In genomic region chr8:106185628-106186270, GRCm38 (mm10) we compare ENCODE assay signal across 9 mouse cellular contexts. TPM values are rescaled to one million over a fixed set of nuclear protein-coding genes. Genes with fewer than 3 reads are reported as not detected.
DNase-seq lines count a peak whose midpoint lies in the region; ATAC-seq and TF ChIP-seq lines count a peak whose summit lies in the region.
"Had no signal": no experiment of that assay in that cellular context is flagged by ENCODE, and none has a peak within 500 bp of the region (broad histone marks: within the 10 kb centered on the region; RNA-seq: fewer than 3 reads in every experiment).

No protein-coding gene starts in this region.

- no peaks in the 10 kb centered on the region for H3K27me3 ChIP-seq in kidney, embryonic 16.5 days (ENCODE audit: insufficient read depth, low read length)
- H3K27me3 ChIP-seq: embryonic facial prominence, embryonic 15.5 days had no signal

- no peaks in the 10 kb centered on the region for H3K9me3 ChIP-seq in kidney, embryonic 16.5 days (ENCODE audit: low read length)
- H3K9me3 ChIP-seq: embryonic facial prominence, embryonic 15.5 days; liver, embryonic 15.5 days had no signal

- no peak overlapping the region for H3K27ac ChIP-seq in kidney, embryonic 16.5 days (ENCODE audit: low read length)
- peak overlapping the region; percentile 66 for H3K27ac ChIP-seq in embryonic fibroblast, embryonic 13.5 days (ENCODE audit: insufficient read depth, low read length)
- H3K27ac ChIP-seq: embryonic facial prominence, embryonic 15.5 days; liver, embryonic 15.5 days had no signal

- no peak for TF ChIP-seq CTCF in brain, embryonic 14.5 days (IDR thresholded peaks at IDR 0.05; ENCODE audit: borderline replicate concordance, extremely low read depth, insufficient read depth, insufficient read length)
- TF ChIP-seq CTCF in embryonic fibroblast, embryonic 13.5 days (IDR thresholded peaks at IDR 0.05; ENCODE audit: borderline replicate concordance, insufficient read depth, low read length) = no peak

- WGBS in kidney, embryonic 16.5 days = 52% methylated on average over 8 of the region's 8 CpGs

- no peak overlapping the region for H3K4me2 ChIP-seq in kidney, embryonic 16.5 days (replicated peaks; ENCODE audit: low read depth, low read length)
- H3K4me2 ChIP-seq: embryonic facial prominence, embryonic 15.5 days; liver, embryonic 15.5 days had no signal

- peaks cover 5% of the 10 kb centered on the region; the same call in 1 of the 2 replicates for H3K36me3 ChIP-seq in kidney, embryonic 16.5 days (ENCODE audit: insufficient read depth, low read length)
- H3K36me3 ChIP-seq: liver, embryonic 15.5 days had no signal

- no peak for TF ChIP-seq POLR2A in brain, embryonic 14.5 days (IDR thresholded peaks at IDR 0.05; ENCODE audit: borderline replicate concordance, extremely low read depth, insufficient read depth, insufficient read length, poor library complexity, severe bottlenecking)
- no peak for TF ChIP-seq POLR2A in embryonic fibroblast, embryonic 13.5 days (IDR thresholded peaks at IDR 0.05; ENCODE audit: low read depth, low read length)

- peak; percentile 21 for DNase-seq in kidney, adult 18-20 months
- peak; percentile 68 for DNase-seq in brain, embryonic 14.5 days (ENCODE audit: low read depth)
- peak; percentile 34 to 36 for DNase-seq in layer of hippocampus, postnatal 36 days
- DNase-seq in right cerebral cortex, postnatal 25 days = no peak

- peaks cover 16% of the 10 kb centered on the region; the same call in 1 of the 2 replicates for H3K4me1 ChIP-seq in kidney, embryonic 16.5 days (ENCODE audit: insufficient read depth, low read length)
- no peaks in the 10 kb centered on the region; the same call in 1 of the 2 replicates for H3K4me1 ChIP-seq in embryonic fibroblast, embryonic 13.5 days (ENCODE audit: control insufficient read depth, insufficient read depth, low read length)
- H3K4me1 ChIP-seq: embryonic facial prominence, embryonic 15.5 days; liver, embryonic 15.5 days had no signal

- H3K4me3 ChIP-seq in kidney, embryonic 16.5 days (ENCODE audit: low read length) = no peak overlapping the region
- H3K4me3 ChIP-seq in embryonic fibroblast, embryonic 13.5 days (ENCODE audit: insufficient read depth, low read length) = no peak overlapping the region
- H3K4me3 ChIP-seq: embryonic facial prominence, embryonic 15.5 days; liver, embryonic 15.5 days had no signal

- H3K9ac ChIP-seq in kidney, embryonic 16.5 days (replicated peaks; ENCODE audit: low read length) = no peak overlapping the region
- H3K9ac ChIP-seq: embryonic facial prominence, embryonic 15.5 days; liver, embryonic 15.5 days had no signal

- no peak for ATAC-seq in kidney, embryonic 16.5 days (ENCODE audit: low FRiP score, low TSS enrichment)
- ATAC-seq in erythroblast, adult 5-6 weeks (replicated peaks; ENCODE audit: low FRiP score, poor library complexity, severe bottlenecking) = no peak

RNA-seq across cellular contexts. Expression of gene Slc7a6, which starts 17.1 kb away (rescaled TPM):
- polyA plus RNA-seq in kidney, embryonic 16.5 days (2015; fragmentation: Nextera tagmentation; extraction: Ambion mirVana) = 49.9 and 52.4 TPM in 2 replicates
- 56.7 and 65.4 TPM in 2 replicates for polyA plus RNA-seq in brain, embryonic 14.5 days (2012; rRNA removed)
- polyA plus RNA-seq in embryonic fibroblast, embryonic 13.5 days (2011; ENCODE audit: insufficient read length, low read depth, missing spikeins) = 57.4 and 59.3 TPM in 2 replicates
- total RNA-seq in layer of hippocampus, postnatal 36 days (2021) = 10 to 100 TPM; 22.2 to 32.7 TPM
- total RNA-seq in erythroblast, adult 5-6 weeks (2015; ENCODE audit: low replicate concordance) = 2.5 and 3.8 TPM in 2 replicates
- total RNA-seq in erythroblast, adult 5-6 weeks (2017; ENCODE audit: low replicate concordance) = 2.2 and 2.5 TPM in 2 replicates

RNA-seq across cellular contexts. Expression of gene Slc7a6os, which starts 25.0 kb away (rescaled TPM):
- polyA plus RNA-seq in kidney, embryonic 16.5 days (2015; fragmentation: Nextera tagmentation; extraction: Ambion mirVana) = 32.2 and 32.4 TPM in 2 replicates
- polyA plus RNA-seq in brain, embryonic 14.5 days (2012; rRNA removed) = 42.0 and 45.3 TPM in 2 replicates
- 31.1 and 34.0 TPM in 2 replicates for polyA plus RNA-seq in embryonic fibroblast, embryonic 13.5 days (2011; ENCODE audit: insufficient read length, low read depth, missing spikeins)
- 10 to 100 TPM; 23.5 to 23.9 TPM for total RNA-seq in layer of hippocampus, postnatal 36 days (2021)
- 3.3 and 23.6 TPM in 2 replicates for total RNA-seq in erythroblast, adult 5-6 weeks (2015; ENCODE audit: low replicate concordance)
- total RNA-seq in erythroblast, adult 5-6 weeks (2017; ENCODE audit: low replicate concordance) = 14.6 and 19.7 TPM in 2 replicates

RNA-seq across cellular contexts. Expression of gene Prmt7, which starts 25.0 kb away (rescaled TPM):
- 54.8 and 55.3 TPM in 2 replicates for polyA plus RNA-seq in kidney, embryonic 16.5 days (2015; fragmentation: Nextera tagmentation; extraction: Ambion mirVana)
- 44.9 and 47.7 TPM in 2 replicates for polyA plus RNA-seq in brain, embryonic 14.5 days (2012; rRNA removed)
- 33.6 and 40.3 TPM in 2 replicates for polyA plus RNA-seq in embryonic fibroblast, embryonic 13.5 days (2011; ENCODE audit: insufficient read length, low read depth, missing spikeins)
- total RNA-seq in layer of hippocampus, postnatal 36 days (2021) = 10 to 100 TPM; 33.8 to 36.8 TPM
- 0.77 and 3.1 TPM in 2 replicates for total RNA-seq in erythroblast, adult 5-6 weeks (2015; ENCODE audit: low replicate concordance)
- 3.2 and 7.5 TPM in 2 replicates for total RNA-seq in erythroblast, adult 5-6 weeks (2017; ENCODE audit: low replicate concordance)

RNA-seq across cellular contexts. Expression of gene Pla2g15, which starts 35.5 kb away (rescaled TPM):
- 14.9 and 15.6 TPM in 2 replicates for polyA plus RNA-seq in kidney, embryonic 16.5 days (2015; fragmentation: Nextera tagmentation; extraction: Ambion mirVana)
- 12.7 and 16.1 TPM in 2 replicates for polyA plus RNA-seq in brain, embryonic 14.5 days (2012; rRNA removed)
- polyA plus RNA-seq in embryonic fibroblast, embryonic 13.5 days (2011; ENCODE audit: insufficient read length, low read depth, missing spikeins) = 30.0 and 40.9 TPM in 2 replicates
- total RNA-seq in layer of hippocampus, postnatal 36 days (2021) = 10 to 100 TPM; 23.8 to 26.0 TPM
- total RNA-seq in erythroblast, adult 5-6 weeks (2015; ENCODE audit: low replicate concordance) = 5.2 and 6.3 TPM in 2 replicates
- 3.1 and 5.4 TPM in 2 replicates for total RNA-seq in erythroblast, adult 5-6 weeks (2017; ENCODE audit: low replicate concordance)

RNA-seq across cellular contexts. Expression of gene Esrp2, which starts 49.0 kb away (rescaled TPM):
- polyA plus RNA-seq in kidney, embryonic 16.5 days (2015; fragmentation: Nextera tagmentation; extraction: Ambion mirVana) = 24.3 and 28.5 TPM in 2 replicates
- 1.3 and 1.5 TPM in 2 replicates for polyA plus RNA-seq in brain, embryonic 14.5 days (2012; rRNA removed)
- 2.1 and 3.9 TPM in 2 replicates for polyA plus RNA-seq in embryonic fibroblast, embryonic 13.5 days (2011; ENCODE audit: insufficient read length, low read depth, missing spikeins)
- total RNA-seq in layer of hippocampus, postnatal 36 days (2021) = not detected
- total RNA-seq in erythroblast, adult 5-6 weeks (2015; ENCODE audit: low replicate concordance) = not detected in 2 replicates
- not detected in 2 replicates for total RNA-seq in erythroblast, adult 5-6 weeks (2017; ENCODE audit: low replicate concordance)
